Mouse (Mus musculus) kidney, adult 2 months (tissue): ENCODE results near the gene Akt1s1.
A peak's percentile ranks its signal among the peaks of the same experiment; 100 is the strongest.

Source experiments
- CTCF ChIP-seq: fragments of 200-500 bp; conservative IDR thresholded peaks from 2 replicates; pipeline ENCODE4 v1.5.1; 2011; ENCODE audit warnings: low read depth, mild to moderate bottlenecking, control low read depth, low read length, moderate library complexity, mixed read lengths; ENCODE audit not compliant: insufficient read depth, insufficient read length
- POLR2A ChIP-seq: fragments of 200-500 bp; IDR thresholded peaks from one replicate; pipeline ENCODE4 v1.6.1; 2011; ENCODE audit warnings: low read depth, low read length, control low read depth

- TF ChIP-seq POLR2A (no peak), CTCF (0 out of 2 replicates have a peak, but pooled peaks have one; percentile 3)
Observed at GRCm38 (mm10) chr7:44815721-44816469, 32.9 kb upstream of the Akt1s1 start, which contains the start of the genes Nup62 and Il4i1.
